Mouse (Mus musculus): ENCODE measurements around the gene Nags. TPM values are rescaled to one million over a fixed set of nuclear protein-coding genes. Genes with fewer than 3 reads are reported as not detected.
"Not testable (repeated sequence)": the region's sequence is repeated elsewhere in the genome, so short reads cannot be mapped to it uniquely, and the experiment has no call there.

Gene Nags
- polyA plus RNA-seq, 1 experiment, result 0.39 TPM

DNA sequence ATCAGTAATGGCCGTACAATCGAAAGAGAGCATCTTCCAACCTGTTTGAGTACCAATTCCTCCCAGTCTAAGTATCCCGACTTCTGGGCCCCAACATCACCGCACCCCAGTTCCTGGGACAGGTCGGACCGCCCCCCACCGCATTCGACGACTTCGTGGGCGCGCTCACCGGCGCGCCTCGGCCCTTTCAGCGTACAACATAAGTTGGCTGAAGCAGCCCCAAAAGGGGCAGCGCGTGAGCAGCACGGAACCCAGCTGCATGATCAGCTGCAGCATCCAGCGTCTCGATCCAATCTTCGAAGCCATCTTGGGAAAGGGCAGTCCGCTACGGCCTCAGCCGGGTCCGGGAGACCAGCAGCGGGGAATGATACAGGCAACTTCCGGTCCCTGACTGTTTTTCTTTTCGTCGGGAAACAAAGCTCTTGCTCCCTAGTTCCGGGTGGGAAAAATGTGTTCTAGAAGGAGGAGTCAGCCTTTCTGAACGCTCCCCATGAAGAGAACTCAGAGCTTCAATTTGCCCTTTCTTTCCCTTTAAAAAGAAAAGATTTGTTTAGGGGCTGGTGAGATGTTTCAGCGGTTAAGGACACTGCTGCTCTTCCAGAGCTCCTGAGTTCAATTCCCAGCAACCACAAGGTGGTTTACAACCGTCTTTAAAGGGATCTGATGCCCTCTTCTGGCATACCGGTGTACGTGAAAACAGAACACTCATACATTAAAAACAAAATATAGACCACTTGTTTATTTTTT lies 10.9 kb downstream of the Nags start, which contains the start of gene Tmem101:
Tmem101 (minus strand) TSS at position 366 of the 747 bp plus-strand sequence.
- no peaks in the 10 kb centered on the region for H3K27me3 ChIP-seq (replicated peaks; ENCODE audit: control insufficient read depth, insufficient read depth, low read length)
- no peak within 1 kb of the TSS for H3K27ac ChIP-seq (ENCODE audit: insufficient read depth, low read depth, low read length)
- H3K4me1 ChIP-seq (ENCODE audit: control insufficient read depth, insufficient read depth, low read length), result no peaks in the 10 kb centered on the region
- DNase-seq, result peak; percentile 95
- H3K36me3 ChIP-seq (ENCODE audit: control insufficient read depth, insufficient read depth, low read length), result peaks cover 1% of the 10 kb centered on the region; the same call in 1 of the 2 replicates
- peak; percentile 33 for TF ChIP-seq CTCF (conservative IDR thresholded peaks at IDR 0.05; ENCODE audit: insufficient read depth, insufficient read length, low read depth, low read length)
- peak; percentile 44 for TF ChIP-seq POLR2A (IDR thresholded peaks at IDR 0.05; ENCODE audit: low read depth, low read length)
- WGBS, result under 1% methylated on average over 37 of the region's 37 CpGs
- H3K4me3 ChIP-seq (ENCODE audit: insufficient read depth, low read depth, low read length), result peak within 1 kb of the TSS; percentile 94

DNA sequence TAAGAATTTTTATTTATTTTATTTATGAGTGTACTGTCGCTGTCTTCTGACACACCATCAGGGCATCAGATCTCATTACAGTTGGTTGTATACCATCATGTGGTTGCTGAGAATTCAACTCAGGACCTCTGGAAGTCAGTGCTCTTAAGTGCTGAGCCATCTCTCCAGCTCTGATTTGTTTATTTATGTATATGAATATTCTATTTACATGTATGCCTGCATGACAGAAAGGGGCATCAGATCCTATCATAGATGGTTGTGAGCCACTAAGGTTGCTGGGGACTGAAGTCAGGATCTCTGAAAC lies 11.4 kb downstream of the Nags start:
- no peaks in the 10 kb centered on the region for H3K4me1 ChIP-seq (ENCODE audit: control insufficient read depth, insufficient read depth, low read length)
- H3K36me3 ChIP-seq (ENCODE audit: control insufficient read depth, insufficient read depth, low read length), result peaks cover 1% of the 10 kb centered on the region; the same call in 1 of the 2 replicates
- DNase-seq, result no peak
- H3K27me3 ChIP-seq (replicated peaks; ENCODE audit: control insufficient read depth, insufficient read depth, low read length), result no peaks in the 10 kb centered on the region
- 14% methylated on average over 1 of the region's 1 CpGs for WGBS
- H3K27ac ChIP-seq (ENCODE audit: insufficient read depth, low read depth, low read length), result no peak overlapping the region
- TF ChIP-seq CTCF (conservative IDR thresholded peaks at IDR 0.05; ENCODE audit: insufficient read depth, insufficient read length, low read depth, low read length) (no peak), POLR2A (IDR thresholded peaks at IDR 0.05; ENCODE audit: low read depth, low read length) (no peak)
- no peak overlapping the region for H3K4me3 ChIP-seq (ENCODE audit: insufficient read depth, low read depth, low read length)

DNA sequence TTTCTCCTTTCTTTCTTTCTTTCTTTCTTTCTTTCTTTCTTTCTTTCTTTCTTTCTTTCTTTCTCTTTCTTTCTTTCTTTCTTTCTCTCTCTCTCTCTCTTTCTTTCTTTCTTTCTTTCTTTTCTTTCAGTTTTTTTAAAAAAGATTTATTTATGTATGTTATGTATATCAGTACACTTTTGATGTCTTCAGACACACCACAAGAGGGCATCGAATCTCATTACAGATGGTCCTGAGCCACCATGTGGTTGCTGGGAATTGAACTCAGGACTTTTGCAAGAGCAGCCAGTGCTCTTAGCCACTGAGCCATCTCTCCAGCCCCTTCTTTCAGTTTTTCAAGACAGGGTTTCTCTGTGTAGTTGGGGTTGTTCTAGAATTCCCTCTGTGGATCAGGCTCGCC lies 12.7 kb downstream of the Nags start:
- H3K4me1 ChIP-seq (ENCODE audit: control insufficient read depth, insufficient read depth, low read length); H3K27ac ChIP-seq (ENCODE audit: insufficient read depth, low read depth, low read length); H3K36me3 ChIP-seq (ENCODE audit: control insufficient read depth, insufficient read depth, low read length); H3K4me3 ChIP-seq (ENCODE audit: insufficient read depth, low read depth, low read length); DNase-seq; H3K27me3 ChIP-seq (replicated peaks; ENCODE audit: control insufficient read depth, insufficient read depth, low read length): not testable (repeated sequence)
- WGBS, result 85% methylated on average over 2 of the region's 2 CpGs

DNA sequence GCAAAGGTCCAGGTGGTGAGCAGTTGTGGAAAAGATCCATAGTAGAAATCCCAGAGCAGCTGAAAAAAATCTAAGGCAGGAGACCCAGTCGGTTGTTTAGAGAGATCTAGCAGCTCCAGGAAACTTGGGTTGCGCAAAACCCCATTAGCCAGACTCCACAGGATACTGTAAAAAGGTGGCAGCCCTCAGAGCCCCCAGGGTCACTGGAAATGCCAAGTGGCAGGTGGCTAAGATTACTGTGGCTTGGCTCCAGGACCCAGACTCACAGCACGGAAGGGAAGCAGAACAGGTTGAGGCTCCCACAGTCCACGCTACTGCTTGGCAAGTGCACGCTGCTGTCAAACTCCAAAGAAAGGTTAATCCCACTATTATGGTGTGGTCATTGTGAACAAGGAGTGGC lies 14.5 kb downstream of the Nags start:
- no peak overlapping the region for H3K27ac ChIP-seq (ENCODE audit: insufficient read depth, low read depth, low read length)
- WGBS, result 79% methylated on average over 5 of the region's 5 CpGs
- TF ChIP-seq POLR2A (IDR thresholded peaks at IDR 0.05; ENCODE audit: low read depth, low read length), result no peak
- TF ChIP-seq CTCF (conservative IDR thresholded peaks at IDR 0.05; ENCODE audit: insufficient read depth, insufficient read length, low read depth, low read length), result no peak
- H3K36me3 ChIP-seq (ENCODE audit: control insufficient read depth, insufficient read depth, low read length), result peaks cover 2% of the 10 kb centered on the region; the same call in 1 of the 2 replicates
- H3K4me3 ChIP-seq (ENCODE audit: insufficient read depth, low read depth, low read length), result no peak overlapping the region
- no peaks in the 10 kb centered on the region for H3K27me3 ChIP-seq (replicated peaks; ENCODE audit: control insufficient read depth, insufficient read depth, low read length)
- DNase-seq, result no peak
- no peaks in the 10 kb centered on the region for H3K4me1 ChIP-seq (ENCODE audit: control insufficient read depth, insufficient read depth, low read length)

DNA sequence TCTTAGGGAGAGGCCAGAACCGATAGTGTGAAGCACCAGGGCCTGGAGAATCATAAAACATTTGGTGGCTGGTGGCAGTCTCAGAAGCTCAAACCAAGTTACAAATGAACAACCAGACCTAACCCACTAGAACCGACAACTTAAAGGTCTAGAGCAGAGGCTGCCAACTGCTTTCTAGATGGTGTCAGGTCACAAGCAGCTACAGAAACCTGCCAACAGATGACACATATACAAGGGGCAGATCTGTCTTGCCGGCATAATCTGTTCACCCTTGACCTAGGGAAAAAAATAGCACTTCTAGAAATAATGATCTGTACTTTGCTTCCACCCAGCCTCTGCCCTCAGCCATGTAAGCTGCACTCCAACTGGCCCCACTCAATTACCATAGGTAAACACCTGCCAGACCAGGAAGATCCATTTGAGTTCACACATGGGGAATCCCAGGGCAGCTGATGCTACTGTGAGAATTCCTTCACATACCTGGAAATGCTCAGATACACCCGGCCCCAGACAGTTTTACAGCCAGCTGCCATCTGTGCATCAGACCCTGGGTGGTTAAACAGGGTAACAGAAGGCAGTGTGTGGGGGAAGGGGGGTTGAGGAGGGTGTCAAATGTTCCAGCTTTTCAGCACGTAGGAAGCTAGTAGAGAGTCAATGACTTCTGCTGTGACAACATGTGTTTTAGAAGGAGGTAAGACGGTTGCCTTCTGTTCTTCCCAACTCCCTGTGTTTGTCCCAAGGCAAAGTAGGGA lies 20.8 kb downstream of the Nags start:
- Histone ChIP-seq H3K27me3 (replicated peaks; ENCODE audit: control insufficient read depth, insufficient read depth, low read length) (no peaks in the 10 kb centered on the region), H3K4me3 (ENCODE audit: insufficient read depth, low read depth, low read length) (no peak overlapping the region), H3K27ac (ENCODE audit: insufficient read depth, low read depth, low read length) (no peak overlapping the region), H3K36me3 (ENCODE audit: control insufficient read depth, insufficient read depth, low read length) (peaks cover 2% of the 10 kb centered on the region; the same call in 1 of the 2 replicates), H3K4me1 (ENCODE audit: control insufficient read depth, insufficient read depth, low read length) (no peaks in the 10 kb centered on the region)
- no peak for DNase-seq
- WGBS, result 31% methylated on average over 6 of the region's 6 CpGs
- no peak for TF ChIP-seq POLR2A (IDR thresholded peaks at IDR 0.05; ENCODE audit: low read depth, low read length)
- no peak for TF ChIP-seq CTCF (conservative IDR thresholded peaks at IDR 0.05; ENCODE audit: insufficient read depth, insufficient read length, low read depth, low read length)

DNA sequence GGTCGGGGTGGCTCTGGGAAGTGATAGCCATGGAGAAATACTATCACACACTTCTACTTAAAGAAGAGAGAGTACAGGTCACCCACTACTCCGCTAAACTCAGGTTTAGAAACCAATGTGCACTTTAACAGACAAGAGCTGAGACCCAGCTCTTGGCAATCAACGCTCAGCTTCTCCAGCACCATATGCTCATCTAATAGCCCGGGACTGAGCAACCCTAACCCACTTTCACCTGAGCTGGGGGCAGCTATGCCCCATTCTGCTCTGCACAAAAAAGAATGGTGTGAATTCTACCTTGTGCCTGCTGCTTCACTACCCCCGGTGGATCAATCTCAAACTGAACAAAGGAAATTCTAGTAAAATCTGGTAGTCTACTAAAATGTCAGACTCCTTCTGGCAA lies 22.2 kb downstream of the Nags start:
- 81% methylated on average over 5 of the region's 5 CpGs for WGBS
- Histone ChIP-seq H3K36me3 (ENCODE audit: control insufficient read depth, insufficient read depth, low read length) (no peaks in the 10 kb centered on the region; the same call in 1 of the 2 replicates), H3K27ac (ENCODE audit: insufficient read depth, low read depth, low read length) (no peak overlapping the region), H3K27me3 (replicated peaks; ENCODE audit: control insufficient read depth, insufficient read depth, low read length) (no peaks in the 10 kb centered on the region), H3K4me3 (ENCODE audit: insufficient read depth, low read depth, low read length) (no peak overlapping the region), H3K4me1 (ENCODE audit: control insufficient read depth, insufficient read depth, low read length) (no peaks in the 10 kb centered on the region)
- TF ChIP-seq POLR2A (IDR thresholded peaks at IDR 0.05; ENCODE audit: low read depth, low read length), result no peak
- TF ChIP-seq CTCF (conservative IDR thresholded peaks at IDR 0.05; ENCODE audit: insufficient read depth, insufficient read length, low read depth, low read length), result no peak
- DNase-seq, result no peak

DNA sequence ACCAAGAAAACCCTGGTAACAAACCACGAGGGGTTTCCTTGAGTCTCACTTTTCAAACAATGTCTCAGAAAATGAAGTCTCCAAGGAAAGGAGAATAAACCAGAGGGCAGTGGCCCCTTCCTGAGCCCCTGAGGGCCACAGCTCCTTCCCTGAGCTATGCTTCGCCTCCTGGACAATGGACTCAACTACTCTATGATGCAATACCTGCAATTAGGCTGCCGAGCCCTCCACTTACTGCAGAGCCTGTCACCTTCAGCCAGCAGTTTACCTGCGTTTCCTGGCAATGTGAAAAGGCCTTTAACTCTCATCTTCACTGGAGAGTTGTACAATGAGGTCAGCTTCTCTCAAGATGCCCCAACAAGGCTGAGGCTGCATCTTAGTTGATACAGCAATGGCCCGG lies 23.4 kb downstream of the Nags start:
- no peaks in the 10 kb centered on the region for H3K27me3 ChIP-seq (replicated peaks; ENCODE audit: control insufficient read depth, insufficient read depth, low read length)
- H3K27ac ChIP-seq (ENCODE audit: insufficient read depth, low read depth, low read length), result no peak overlapping the region
- no peaks in the 10 kb centered on the region; the same call in 1 of the 2 replicates for H3K36me3 ChIP-seq (ENCODE audit: control insufficient read depth, insufficient read depth, low read length)
- H3K4me3 ChIP-seq (ENCODE audit: insufficient read depth, low read depth, low read length), result no peak overlapping the region
- DNase-seq, result no peak
- TF ChIP-seq CTCF (conservative IDR thresholded peaks at IDR 0.05; ENCODE audit: insufficient read depth, insufficient read length, low read depth, low read length), result no peak
- TF ChIP-seq POLR2A (IDR thresholded peaks at IDR 0.05; ENCODE audit: low read depth, low read length), result no peak
- 80% methylated on average over 5 of the region's 5 CpGs for WGBS
- H3K4me1 ChIP-seq (ENCODE audit: control insufficient read depth, insufficient read depth, low read length), result no peaks in the 10 kb centered on the region

Measured in kidney, adult 2 months (tissue).